Mouse (Mus musculus) inflammation-experienced regulatory T-cells (primary cell): ENCODE data around the gene Synm. TPM values are rescaled to one million over a fixed set of nuclear protein-coding genes. Genes with fewer than 3 reads are reported as not detected.

ENCODE experiments used
- polyA plus RNA-seq, 2 experiments: library from polyadenylated mRNA; unstranded; fragments of 100-300 nt; shearing (Covaris generic); gene quantifications; one replicate each; pipeline ENCODE4 v1.2.1; 2017

The Synm gene
- 1 to 10 TPM in 1 of 2 experiments, under 1 TPM in 1; 0.10 to 1.1 TPM for polyA plus RNA-seq

DNA sequence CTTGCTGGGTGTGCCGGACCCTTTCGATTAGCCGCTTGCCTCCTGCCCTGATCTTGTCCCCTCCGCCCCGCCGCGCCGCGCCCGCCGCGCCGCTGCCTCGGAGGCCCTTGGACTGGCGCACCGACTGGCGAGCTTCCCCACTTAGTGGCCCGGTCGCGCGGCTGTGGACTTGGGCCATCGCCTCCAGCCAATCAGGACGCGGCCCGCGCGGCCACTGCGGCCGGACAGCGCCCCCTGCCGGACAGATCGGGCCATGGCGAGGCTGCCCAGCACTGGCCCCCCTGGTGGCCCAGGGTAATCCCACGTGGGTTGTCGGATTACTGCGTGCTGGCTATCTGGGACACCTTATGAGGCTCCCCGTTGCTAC lies at the start of gene Synm:
Gene Synm, minus strand, starts transcription at position 114 of the 367 bp plus-strand sequence.

Other genes with a start within 250 kb of the Synm start
- gene Lrrc28, start 114.5 kb downstream of the Synm start, polyA plus RNA-seq: 10 to 100 TPM; 20.1 to 26.1 TPM
- gene Ttc23, start 112.3 kb downstream of the Synm start, polyA plus RNA-seq: 1 to 10 TPM; 3.0 to 3.3 TPM
- 10 to 100 TPM; 12.2 to 17.4 TPM for gene Igf1r, start 193.1 kb upstream of the Synm start, polyA plus RNA-seq